Mouse (Mus musculus): ENCODE measurements around the gene Slc25a45.

Gene Slc25a45

DNA sequence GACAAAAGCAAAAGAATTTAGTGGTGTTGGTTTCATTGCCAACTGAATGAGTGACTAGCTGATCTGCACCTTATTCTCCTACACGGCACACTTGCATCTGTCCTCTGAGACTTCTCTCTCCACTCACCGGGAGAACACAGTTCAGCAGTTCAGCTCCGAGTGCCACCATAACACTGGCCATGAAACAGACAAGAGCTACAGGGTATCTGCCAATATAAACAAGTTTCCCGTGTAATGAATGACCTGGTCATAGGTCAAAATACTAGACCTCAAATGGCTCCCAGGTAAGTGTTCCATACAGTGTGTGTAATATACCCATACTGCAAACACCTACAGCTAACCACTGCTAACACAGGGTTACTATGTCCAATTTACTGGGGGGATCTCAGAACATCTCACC lies 11.6 kb downstream of the Slc25a45 start:
- TF ChIP-seq GATA4 (IDR thresholded peaks at IDR 0.05; ENCODE audit: insufficient replicate concordance, low read length) = no peak

DNA sequence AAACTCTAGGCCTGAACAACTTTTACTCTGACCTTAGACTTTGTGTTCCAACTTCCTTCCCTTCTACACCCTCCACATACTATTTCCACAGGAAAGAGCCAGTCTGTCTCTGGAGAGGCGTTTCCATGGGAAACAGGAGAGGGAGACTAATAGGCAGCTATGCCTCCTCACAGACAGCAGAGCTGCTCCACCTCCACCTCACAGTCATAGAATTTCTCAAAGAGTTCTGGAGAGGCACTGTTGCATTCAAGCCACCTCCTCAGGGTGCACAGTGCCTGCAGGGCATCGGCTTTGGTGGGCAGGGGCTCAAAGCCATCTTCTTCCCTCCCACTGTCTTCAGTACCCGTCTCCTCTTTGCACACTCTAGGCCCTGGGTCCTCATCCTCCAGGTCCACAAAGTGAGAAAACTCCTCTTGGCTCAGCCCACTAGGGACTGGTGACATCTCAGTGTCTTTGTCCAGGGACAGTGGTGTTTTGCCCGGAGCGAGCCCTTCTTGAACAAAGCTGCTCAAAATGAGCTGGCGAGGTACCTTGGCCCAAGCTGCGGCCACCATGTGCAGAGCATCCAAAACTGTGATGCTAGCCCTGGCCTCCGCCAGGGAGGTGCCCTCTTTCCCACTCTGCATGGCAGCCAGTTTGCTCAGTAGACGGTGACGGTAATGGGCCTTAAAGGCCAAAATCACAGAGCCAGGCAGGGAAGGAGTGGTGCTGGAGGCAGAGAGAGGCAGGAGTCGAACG lies 14.1 kb downstream of the Slc25a45 start:
- TF ChIP-seq GATA4 (IDR thresholded peaks at IDR 0.05; ENCODE audit: insufficient replicate concordance, low read length) = no peak

DNA sequence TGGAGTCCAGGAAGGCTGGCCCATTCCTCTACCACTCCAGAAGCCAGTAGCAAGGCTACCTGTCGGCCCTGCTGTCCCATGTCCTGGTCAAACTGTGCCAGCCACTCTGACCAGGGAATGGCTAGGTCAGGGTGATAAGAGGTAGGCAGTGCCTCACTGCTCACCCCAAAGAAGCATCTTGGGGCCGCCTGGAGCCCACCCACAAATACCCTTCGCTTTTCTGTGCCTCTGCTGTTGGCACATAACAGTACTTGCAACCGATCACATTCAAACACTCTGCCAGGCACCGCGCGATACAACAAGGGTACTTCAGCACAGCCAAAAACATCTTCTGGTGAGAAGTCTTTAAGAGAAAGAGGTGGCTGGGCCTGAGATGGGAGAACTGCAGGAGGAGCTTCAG lies 14.7 kb downstream of the Slc25a45 start:
- no peak for TF ChIP-seq GATA4 (IDR thresholded peaks at IDR 0.05; ENCODE audit: insufficient replicate concordance, low read length)

DNA sequence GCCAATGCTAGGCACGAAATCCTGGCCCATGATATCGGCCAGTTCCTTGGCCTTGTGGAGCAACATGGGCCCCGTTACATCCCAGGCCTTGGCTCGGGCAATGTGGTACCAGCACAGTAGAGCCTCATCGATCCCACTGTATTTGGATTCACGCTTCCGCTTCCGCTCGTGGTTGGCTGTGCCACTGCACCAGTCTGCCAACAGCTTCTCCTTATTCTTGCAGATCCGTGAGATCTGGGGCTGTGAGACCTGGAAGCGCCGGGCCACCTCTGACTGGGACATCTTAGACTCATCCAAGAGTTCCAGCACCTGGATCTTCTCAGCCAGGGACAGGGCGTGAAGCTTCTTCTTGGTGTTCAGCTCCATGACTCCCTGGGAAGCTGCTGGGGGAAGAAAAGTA lies 15.1 kb downstream of the Slc25a45 start:
- TF ChIP-seq GATA4 (IDR thresholded peaks at IDR 0.05; ENCODE audit: insufficient replicate concordance, low read length) = no peak

DNA sequence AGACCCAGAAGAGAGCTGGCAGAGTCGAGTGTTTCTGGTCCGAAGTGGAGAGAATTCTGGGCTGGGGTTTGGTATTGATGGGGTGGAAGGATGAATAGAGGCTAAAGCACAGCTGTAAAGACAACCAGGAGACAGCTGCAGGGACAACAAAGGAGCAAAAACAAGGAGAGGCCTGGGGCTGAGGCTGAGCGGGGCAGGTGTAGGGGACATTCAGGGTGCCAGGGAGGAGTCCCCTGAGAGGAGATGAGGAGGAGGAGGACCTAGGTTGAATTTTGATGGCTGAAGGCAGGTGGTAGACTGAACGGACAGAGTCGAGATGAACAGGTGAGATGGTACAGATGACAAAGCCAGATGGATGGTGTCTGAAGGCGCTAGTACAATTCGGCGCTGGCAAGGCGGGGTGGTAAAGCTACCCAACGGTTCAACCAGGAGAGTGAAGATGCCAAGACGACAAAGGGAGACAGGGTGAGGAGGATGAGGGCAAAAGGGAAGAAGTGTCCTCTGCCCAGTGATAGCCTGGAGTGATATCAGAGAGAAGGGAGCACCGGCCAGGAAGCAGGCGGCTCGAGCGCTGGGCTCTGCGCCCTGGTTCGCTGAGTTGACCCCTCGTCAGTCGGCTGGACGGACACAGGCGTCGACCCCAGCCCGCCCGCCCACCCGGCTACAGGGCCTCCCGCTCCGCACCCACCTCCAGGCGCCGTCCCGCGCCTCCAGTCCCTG lies 15.8 kb downstream of the Slc25a45 start:
- TF ChIP-seq GATA4 (IDR thresholded peaks at IDR 0.05; ENCODE audit: insufficient replicate concordance, low read length) = no peak

GRCm38 (mm10) chr19:5894002-5894678 lies 16.5 kb downstream of the Slc25a45 start, which contains the start of gene Tigd3:
Tigd3 (minus strand) TSS chr19:5894149.
- peak; percentile 55; the same call in 1 of the 2 replicates for TF ChIP-seq GATA4 (IDR thresholded peaks at IDR 0.05; ENCODE audit: insufficient replicate concordance, low read length)

DNA sequence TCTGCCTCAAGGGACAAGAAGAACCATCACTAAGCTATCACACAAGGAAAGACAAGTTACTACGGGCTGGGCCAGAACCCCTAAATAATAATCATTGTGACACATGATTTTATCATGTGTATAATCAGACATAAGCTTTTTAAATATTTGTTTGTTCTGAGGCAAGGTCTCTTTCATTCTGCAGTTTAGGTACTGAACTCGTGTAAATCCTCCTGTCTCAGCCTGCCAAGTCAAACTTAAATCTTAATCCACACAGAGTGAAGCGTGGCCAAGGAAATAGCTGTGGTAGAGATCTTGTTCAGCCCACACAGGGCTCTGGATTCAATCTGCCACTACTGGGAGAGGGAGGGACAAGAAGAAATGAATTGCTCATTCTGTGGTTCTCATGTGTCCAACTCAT lies 29.7 kb downstream of the Slc25a45 start:
- no peak for TF ChIP-seq GATA4 (IDR thresholded peaks at IDR 0.05; ENCODE audit: insufficient replicate concordance, low read length)

GRCm38 (mm10) chr19:5910221-5910620 lies 32.6 kb downstream of the Slc25a45 start:
- TF ChIP-seq GATA4 (IDR thresholded peaks at IDR 0.05; ENCODE audit: insufficient replicate concordance, low read length) = no peak

DNA sequence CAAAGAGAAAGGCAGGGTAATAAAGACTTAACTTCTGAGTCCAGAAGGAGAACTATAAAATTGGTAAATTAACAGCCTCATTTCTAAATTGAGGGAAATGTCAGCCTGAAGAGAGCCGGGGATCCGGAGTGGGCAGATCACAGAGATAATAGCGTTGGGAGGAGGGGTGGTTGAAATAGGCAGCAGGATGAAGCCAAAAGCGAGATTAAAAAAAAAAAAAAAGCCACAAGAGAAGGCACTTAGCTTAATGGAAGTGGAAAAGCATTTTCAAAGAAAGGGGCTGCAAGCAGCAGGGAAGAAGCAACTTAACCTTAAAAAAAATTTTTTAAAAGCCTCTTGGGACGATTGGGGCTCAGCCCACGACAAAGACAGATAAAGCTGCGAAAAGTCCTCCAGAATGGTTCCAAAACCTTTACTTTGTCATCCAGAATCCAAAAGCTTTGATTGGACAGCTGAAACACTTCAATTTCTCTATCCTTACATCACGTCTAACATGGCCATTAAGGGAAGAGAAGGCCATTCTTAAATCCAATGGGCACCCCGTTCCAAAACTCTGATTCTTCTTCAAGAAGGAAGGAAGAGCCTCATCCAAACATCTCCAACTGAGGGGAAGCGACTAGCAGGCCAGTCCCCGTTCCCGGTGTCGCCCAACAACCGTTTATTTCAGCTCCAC lies 34.0 kb downstream of the Slc25a45 start:
- no peak for TF ChIP-seq GATA4 (IDR thresholded peaks at IDR 0.05; ENCODE audit: insufficient replicate concordance, low read length)

DNA sequence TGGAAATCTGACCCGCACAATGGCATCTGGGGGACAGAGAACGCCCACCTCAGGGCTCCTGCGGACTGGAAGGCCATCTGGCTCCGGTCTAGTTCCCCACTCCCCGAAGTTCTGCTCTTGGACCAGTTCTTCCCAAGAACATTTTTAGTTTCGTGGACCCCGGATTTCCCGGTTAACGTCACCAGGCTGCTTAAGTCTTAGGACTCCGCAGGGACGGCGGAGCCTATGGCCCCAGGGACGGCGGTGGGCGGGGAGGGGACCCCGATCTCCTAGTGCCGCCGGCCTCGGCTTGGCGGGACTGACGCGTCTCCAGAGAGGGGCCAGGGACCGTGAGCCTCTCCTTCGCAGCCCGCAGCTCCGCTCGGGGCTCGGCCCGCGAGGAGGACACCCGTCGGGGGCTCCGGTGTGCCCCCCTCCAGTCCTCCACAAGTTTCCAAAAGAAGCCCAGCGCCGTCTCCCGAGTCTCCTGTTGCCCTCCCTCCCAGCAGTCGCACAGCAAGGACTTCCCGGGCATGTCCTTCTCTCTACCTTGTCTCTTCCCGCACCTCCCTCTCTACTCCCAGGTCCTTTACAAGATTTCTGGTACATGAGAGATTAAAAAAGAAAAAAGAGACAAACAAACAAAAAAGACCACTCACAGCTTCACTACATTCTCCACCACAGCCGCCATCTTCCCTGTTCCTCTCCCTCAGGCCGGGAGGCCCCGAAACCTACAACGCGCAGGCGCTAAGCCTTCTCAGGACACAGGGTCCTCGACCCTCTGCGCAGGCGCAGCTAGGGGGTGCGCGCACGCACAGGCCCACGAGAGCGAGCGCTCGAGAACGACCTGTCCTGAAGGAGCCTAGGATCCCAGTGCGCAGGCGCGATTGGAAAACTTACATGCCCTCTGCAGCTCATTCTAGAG lies 34.7 kb downstream of the Slc25a45 start:
- peak; percentile 25; the same call in 1 of the 2 replicates for TF ChIP-seq GATA4 (IDR thresholded peaks at IDR 0.05; ENCODE audit: insufficient replicate concordance, low read length)

GRCm38 (mm10) chr19:5913007-5913719 lies 35.6 kb downstream of the Slc25a45 start, which contains the start of gene Dpf2:
Dpf2 (minus strand) TSS chr19:5913010.
- TF ChIP-seq GATA4 (IDR thresholded peaks at IDR 0.05; ENCODE audit: insufficient replicate concordance, low read length) = no peak; the same call in 1 of the 2 replicates

GRCm38 (mm10) chr19:5921715-5922114 lies 44.1 kb downstream of the Slc25a45 start:
- no peak; the same call in 1 of the 2 replicates for TF ChIP-seq GATA4 (IDR thresholded peaks at IDR 0.05; ENCODE audit: insufficient replicate concordance, low read length)

- no peak; the same call in 1 of the 2 replicates for TF ChIP-seq GATA4 (IDR thresholded peaks at IDR 0.05; ENCODE audit: insufficient replicate concordance, low read length)
Measured at GRCm38 (mm10) chr19:5922119-5922942, 44.7 kb downstream of the Slc25a45 start.
